Mouse (Mus musculus) layer of hippocampus, postnatal 10 days (tissue): ENCODE results near the gene Ccdc167. TPM values are rescaled to one million over a fixed set of nuclear protein-coding genes. Genes with fewer than 3 reads are reported as not detected.

Experiments used
- DNase-seq, 2 experiments: peaks; one replicate each; pipeline ENCODE4 v3.0.0; 2021; ENCODE audit warnings: low spot score in 2 of 2
- long read RNA-seq: library from polyadenylated mRNA; stranded (forward); transcript quantifications from one replicate; pipeline ENCODE4 v2.0.0, GENCODE M21; 2023
- total RNA-seq, 2 experiments: library from RNA; stranded (reverse); gene quantifications; 2 replicates each; pipeline ENCODE4 v1.2.3; 2021

The Ccdc167 gene
- 10 to 100 TPM; 15.3 to 20.1 TPM for total RNA-seq
- long read RNA-seq, full-length matches to known transcripts = 19 of 21 reads
- long read RNA-seq, partial matches to known transcripts = 0 of 21 reads
- long read RNA-seq, other reads (novel, unspliced or antisense) = 2 of 21 reads

- peak; percentile 98 for DNase-seq
Observed at GRCm38 (mm10) chr17:29716732-29717445, at the start of gene Ccdc167. Ccdc167 (minus strand) TSS chr17:29717044.

GRCm38 (mm10) chr17:29765380-29765779 lies 48.5 kb upstream of the Ccdc167 start:
- DNase-seq = no peak

GRCm38 (mm10) chr17:29762551-29762950 lies 45.7 kb upstream of the Ccdc167 start:
- DNase-seq = peak; percentile 42 to 45

GRCm38 (mm10) chr17:29761938-29762337 lies 45.1 kb upstream of the Ccdc167 start:
- DNase-seq = no peak

GRCm38 (mm10) chr17:29760404-29761375 lies 43.8 kb upstream of the Ccdc167 start:
- peak; percentile 44 to 53 for DNase-seq

- peak; percentile 31 to 44 for DNase-seq
Observed at GRCm38 (mm10) chr17:29759963-29760362, 43.1 kb upstream of the Ccdc167 start.

- no peak for DNase-seq
Observed at GRCm38 (mm10) chr17:29756381-29756780, 39.5 kb upstream of the Ccdc167 start.

GRCm38 (mm10) chr17:29754510-29754909 lies 37.7 kb upstream of the Ccdc167 start:
- DNase-seq = no peak

GRCm38 (mm10) chr17:29747466-29747865 lies 30.6 kb upstream of the Ccdc167 start:
- no peak for DNase-seq

- DNase-seq = peak; percentile 65 to 74
Observed at GRCm38 (mm10) chr17:29737849-29738804, 21.3 kb upstream of the Ccdc167 start.

- no peak for DNase-seq
Observed at GRCm38 (mm10) chr17:29736448-29737014, 19.7 kb upstream of the Ccdc167 start.

GRCm38 (mm10) chr17:29732522-29732921 lies 15.7 kb upstream of the Ccdc167 start:
- no peak for DNase-seq

GRCm38 (mm10) chr17:29731953-29732325 lies 15.1 kb upstream of the Ccdc167 start:
- DNase-seq = peak; percentile 53 to 64

- DNase-seq = peak in 1 of 2 experiments; percentile 46
Observed at GRCm38 (mm10) chr17:29731266-29731952, 14.6 kb upstream of the Ccdc167 start.

GRCm38 (mm10) chr17:29730510-29731265 lies 13.8 kb upstream of the Ccdc167 start:
- DNase-seq = peak in 1 of 2 experiments; percentile 55

- DNase-seq = no peak
Observed at GRCm38 (mm10) chr17:29728082-29728481, 11.2 kb upstream of the Ccdc167 start.

GRCm38 (mm10) chr17:29725027-29725620 lies 8.3 kb upstream of the Ccdc167 start:
- no peak for DNase-seq

GRCm38 (mm10) chr17:29724610-29725009 lies 7.8 kb upstream of the Ccdc167 start:
- DNase-seq = no peak
